In the genomic region with DNA sequence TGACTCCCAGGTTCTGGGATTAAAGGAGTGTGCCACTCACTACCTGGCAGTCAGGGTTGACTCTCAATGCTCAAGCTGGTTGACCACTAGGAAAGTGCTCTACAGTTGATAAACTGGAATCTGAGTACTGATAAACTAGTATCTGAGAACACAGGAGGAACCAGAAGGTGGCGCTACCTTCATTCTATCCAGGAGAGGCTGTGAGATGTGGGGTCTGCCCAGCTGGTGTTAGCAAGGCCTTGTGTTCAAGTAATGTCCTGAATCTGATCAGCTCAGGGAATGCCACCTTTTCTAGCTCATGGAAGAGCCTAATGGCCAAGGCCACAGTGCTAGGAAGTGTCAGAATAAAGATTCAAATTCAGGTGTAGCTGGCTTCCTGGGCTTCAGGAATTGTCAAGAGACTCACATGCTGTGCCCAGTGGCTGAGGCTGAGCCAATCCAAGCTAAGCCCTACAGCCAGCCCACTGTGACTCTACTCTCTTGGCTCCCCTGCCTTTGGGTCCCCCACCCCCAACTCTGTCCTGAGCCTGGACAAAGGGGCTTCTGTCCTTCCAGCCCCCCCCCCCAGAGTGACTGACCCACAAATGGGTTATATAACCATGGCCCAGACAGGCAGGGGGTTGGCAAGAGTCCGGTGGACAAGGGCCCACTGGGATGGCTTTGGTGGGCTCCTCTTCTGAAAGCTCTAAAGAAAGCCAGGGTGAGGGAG, we compare ENCODE assay signal across 9 mouse cellular contexts. TPM values are rescaled to one million over a fixed set of nuclear protein-coding genes. Genes with fewer than 3 reads are reported as not detected.
DNase-seq lines count a peak whose midpoint lies in the region; ATAC-seq and TF ChIP-seq lines count a peak whose summit lies in the region.
"Had no signal": no experiment of that assay in that cellular context is flagged by ENCODE, and none has a peak within 500 bp of the region (broad histone marks: within the 10 kb centered on the region; RNA-seq: fewer than 3 reads in every experiment).

No protein-coding gene starts in this region.

- dilution Hi-C loops in CH12.LX (cut with MboI; ENCODE audit: extremely low pct_ligation_motif_present, extremely low pct_unique_long_range_greater_than_20kb, low sequenced_read_pairs), result no loop called here

- no peaks in the 10 kb centered on the region for H3K9me3 ChIP-seq in hindbrain, embryonic 10.5 days
- H3K9me3 ChIP-seq in hindbrain, embryonic 12.5 days (replicated peaks), result no peaks in the 10 kb centered on the region
- H3K9me3 ChIP-seq in CH12.LX (replicated peaks; ENCODE audit: low read length), result no peaks in the 10 kb centered on the region
- H3K9me3 ChIP-seq in liver, embryonic 13.5 days (replicated peaks), result no peaks in the 10 kb centered on the region

- peak; percentile 64 to 85 for TF ChIP-seq CTCF in CH12.LX (conservative IDR thresholded peaks at IDR 0.05 in 1 of 2, IDR thresholded peaks at IDR 0.05 in 1 of 2; ENCODE audit: low read depth in 2 of 2, low read length in 2 of 2)
- peak; percentile 69 for TF ChIP-seq CTCF in bone marrow macrophage, adult 2 months (IDR thresholded peaks at IDR 0.05; ENCODE audit: low read depth, low read length)
- TF ChIP-seq CTCF in small intestine, adult 2 months (IDR thresholded peaks at IDR 0.05; ENCODE audit: extremely low read depth, insufficient read length, insufficient replicate concordance, low read depth, low read length), result peak; percentile 57; the same call in 1 of the 2 replicates

- H3K27ac ChIP-seq in hindbrain, embryonic 10.5 days, result peak overlapping the region; percentile 12; the same call in 1 of the 2 replicates
- no peak overlapping the region for H3K27ac ChIP-seq in hindbrain, embryonic 12.5 days
- H3K27ac ChIP-seq in CH12.LX (ENCODE audit: insufficient read depth, low read depth), result no peak overlapping the region
- H3K27ac ChIP-seq in bone marrow macrophage, adult 2 months (ENCODE audit: insufficient read depth, low read depth, low read length), result no peak overlapping the region
- H3K27ac ChIP-seq in liver, embryonic 13.5 days, result no peak overlapping the region
- H3K27ac ChIP-seq in small intestine, adult 2 months (ENCODE audit: insufficient read depth, low read depth, low read length), result no peak overlapping the region

- peaks cover 7% of the 10 kb centered on the region; the same call in 1 of the 2 replicates for H3K27me3 ChIP-seq in hindbrain, embryonic 10.5 days (ENCODE audit: insufficient read depth, poor library complexity, severe bottlenecking)
- no peaks in the 10 kb centered on the region; the same call in 1 of the 2 replicates for H3K27me3 ChIP-seq in hindbrain, embryonic 12.5 days
- H3K27me3 ChIP-seq in CH12.LX (replicated peaks), result peaks cover 30% of the 10 kb centered on the region
- peaks cover 23% of the 10 kb centered on the region for H3K27me3 ChIP-seq in liver, embryonic 13.5 days
- H3K27me3 ChIP-seq in small intestine, adult 2 months (ENCODE audit: control insufficient read depth, insufficient read depth, low read length), result no peaks in the 10 kb centered on the region; the same call in 1 of the 2 replicates

- DNase-seq in hindbrain, embryonic 10.5 days (ENCODE audit: low spot score), result peak; percentile 57
- DNase-seq in CH12.LX (ENCODE audit: extremely low read depth), result peak; percentile 66
- peak; percentile 55 for DNase-seq in forelimb bud, embryonic 11.5 days (ENCODE audit: low read depth, low spot score)
- peak; percentile 30 for DNase-seq in liver, embryonic 13.5 days

- H3K36me3 ChIP-seq in hindbrain, embryonic 10.5 days, result peaks cover 40% of the 10 kb centered on the region
- H3K36me3 ChIP-seq in hindbrain, embryonic 12.5 days, result peaks cover 38% of the 10 kb centered on the region
- no peaks in the 10 kb centered on the region for H3K36me3 ChIP-seq in CH12.LX (replicated peaks in 1 of 2; ENCODE audit: control insufficient read depth in 1 of 2, insufficient read depth in 1 of 2, low read length in 1 of 2)
- no peaks in the 10 kb centered on the region for H3K36me3 ChIP-seq in liver, embryonic 13.5 days
- no peaks in the 10 kb centered on the region for H3K36me3 ChIP-seq in small intestine, adult 2 months (ENCODE audit: control insufficient read depth, insufficient read depth, low read length)

- 37% methylated on average over 2 of the region's 2 CpGs for WGBS in hindbrain, embryonic 10.5 days
- 34% methylated on average over 2 of the region's 2 CpGs for WGBS in hindbrain, embryonic 12.5 days
- WGBS in liver, embryonic 13.5 days (ENCODE audit: insufficient replicate concordance), result 42% methylated on average over 2 of the region's 2 CpGs
- WGBS in small intestine, adult 2 months, result 51% methylated on average over 2 of the region's 2 CpGs

- no peak overlapping the region for H3K4me2 ChIP-seq in hindbrain, embryonic 12.5 days (replicated peaks)
- no peak overlapping the region for H3K4me2 ChIP-seq in CH12.LX (ENCODE audit: insufficient read depth, low read depth, poor library complexity, severe bottlenecking)
- no peak overlapping the region for H3K4me2 ChIP-seq in liver, embryonic 13.5 days

- TF ChIP-seq EP300 in CH12.LX (IDR thresholded peaks at IDR 0.05; ENCODE audit: low read length), result no peak

- no peak for ATAC-seq in hindbrain, embryonic 12.5 days (ENCODE audit: low FRiP score)
- ATAC-seq in liver, embryonic 13.5 days (ENCODE audit: low read depth), result no peak
- no peak for ATAC-seq in erythroblast, adult 5-6 weeks (replicated peaks; ENCODE audit: low FRiP score, poor library complexity, severe bottlenecking)

- TF ChIP-seq POLR2A in CH12.LX (IDR thresholded peaks at IDR 0.05; ENCODE audit: low read depth, low read length), result no peak
- TF ChIP-seq POLR2A in bone marrow macrophage, adult 2 months (IDR thresholded peaks at IDR 0.05; ENCODE audit: borderline replicate concordance, low read depth, low read length), result no peak
- TF ChIP-seq POLR2A in small intestine, adult 2 months (IDR thresholded peaks at IDR 0.05; ENCODE audit: low read depth, low read length), result no peak

- no peak overlapping the region; the same call in 1 of the 2 replicates for H3K9ac ChIP-seq in hindbrain, embryonic 12.5 days
- no peak overlapping the region for H3K9ac ChIP-seq in CH12.LX (ENCODE audit: insufficient read depth, low read depth)
- H3K9ac ChIP-seq in liver, embryonic 13.5 days, result no peak overlapping the region

- in situ Hi-C loops in CH12.LX (cut with MboI; ENCODE audit: low pct_ligation_motif_present, low pct_unique_long_range_greater_than_20kb, low sequenced_read_pairs), result no loop called here

- TF ChIP-seq RAD21 in CH12.LX (IDR thresholded peaks at IDR 0.05; ENCODE audit: low read depth, low read length), result peak; percentile 78

- no peak overlapping the region for H3K4me3 ChIP-seq in hindbrain, embryonic 10.5 days
- H3K4me3 ChIP-seq in hindbrain, embryonic 12.5 days, result no peak overlapping the region
- H3K4me3 ChIP-seq in CH12.LX (replicated peaks in 1 of 3; ENCODE audit: low read depth in 2 of 3, low read length in 2 of 3, poor library complexity in 1 of 3), result no peak overlapping the region
- H3K4me3 ChIP-seq in bone marrow macrophage, adult 2 months (ENCODE audit: insufficient read depth, low read length), result no peak overlapping the region
- H3K4me3 ChIP-seq in liver, embryonic 13.5 days (replicated peaks), result no peak overlapping the region
- no peak overlapping the region for H3K4me3 ChIP-seq in small intestine, adult 2 months (ENCODE audit: low read depth, low read length)

- peaks cover 14% of the 10 kb centered on the region for H3K4me1 ChIP-seq in hindbrain, embryonic 10.5 days (replicated peaks)
- peaks cover 11% of the 10 kb centered on the region for H3K4me1 ChIP-seq in hindbrain, embryonic 12.5 days
- no peaks in the 10 kb centered on the region for H3K4me1 ChIP-seq in CH12.LX (ENCODE audit: control insufficient read depth in 1 of 2, insufficient read depth in 2 of 2)
- H3K4me1 ChIP-seq in bone marrow macrophage, adult 2 months (ENCODE audit: control insufficient read depth, insufficient read depth, low read length), result no peaks in the 10 kb centered on the region
- no peaks in the 10 kb centered on the region for H3K4me1 ChIP-seq in liver, embryonic 13.5 days (replicated peaks)
- no peaks in the 10 kb centered on the region for H3K4me1 ChIP-seq in small intestine, adult 2 months (ENCODE audit: control insufficient read depth, insufficient read depth, insufficient read length, low read length)

- no peaks in the 10 kb centered on the region for H3K79me2 ChIP-seq in CH12.LX (replicated peaks; ENCODE audit: control insufficient read depth, extremely low read depth, insufficient read depth, poor library complexity, severe bottlenecking)

RNA-seq across cellular contexts. Expression of a gene that starts 6.4 kb away (rescaled TPM):
- 6.8 and 10.2 TPM in 2 replicates for polyA plus RNA-seq in hindbrain, embryonic 10.5 days (2016; fragmentation: Nextera tagmentation; extraction: Ambion mirVana)
- polyA plus RNA-seq in hindbrain, embryonic 12.5 days (2016; fragmentation: Nextera tagmentation; extraction: Ambion mirVana), result 24.2 and 25.0 TPM in 2 replicates
- total RNA-seq in CH12.LX (2012; rRNA removed) (0.08 and 0.21 TPM in 2 replicates), CH12.LX (2014; rRNA removed) (not detected in 2 replicates)
- polyA plus RNA-seq in CH12.LX (2012; ENCODE audit: insufficient read length, low read depth), result 0.71 and 0.80 TPM in 2 replicates
- polyA plus RNA-seq in bone marrow macrophage, adult 2 months (2012; ENCODE audit: insufficient read depth, insufficient read length, missing spikeins), result 0.34 TPM in 1 of 2 replicates, not detected in the other
- 0.15 and 0.20 TPM in 2 replicates for polyA plus RNA-seq in liver, embryonic 13.5 days (2015; fragmentation: Nextera tagmentation; extraction: Ambion mirVana)
- 0.50 and 0.77 TPM in 2 replicates for polyA plus RNA-seq in small intestine, adult 2 months (2012; rRNA removed)
- total RNA-seq in erythroblast, adult 5-6 weeks (2015; ENCODE audit: low replicate concordance), result not detected in 2 replicates
- not detected in 2 replicates for total RNA-seq in erythroblast, adult 5-6 weeks (2017; ENCODE audit: low replicate concordance)

RNA-seq across cellular contexts. Expression of a gene that starts 15.9 kb away (rescaled TPM):
- polyA plus RNA-seq in hindbrain, embryonic 10.5 days (2016; fragmentation: Nextera tagmentation; extraction: Ambion mirVana), result 35.1 and 36.0 TPM in 2 replicates
- 35.2 and 36.9 TPM in 2 replicates for polyA plus RNA-seq in hindbrain, embryonic 12.5 days (2016; fragmentation: Nextera tagmentation; extraction: Ambion mirVana)
- total RNA-seq in CH12.LX (2012; rRNA removed), result 10.0 and 13.6 TPM in 2 replicates
- 10.9 and 14.0 TPM in 2 replicates for total RNA-seq in CH12.LX (2014; rRNA removed)
- polyA plus RNA-seq in CH12.LX (2012; ENCODE audit: insufficient read length, low read depth), result 21.8 and 24.7 TPM in 2 replicates
- polyA plus RNA-seq in bone marrow macrophage, adult 2 months (2012; ENCODE audit: insufficient read depth, insufficient read length, missing spikeins), result 14.8 and 16.0 TPM in 2 replicates
- 11.7 and 13.8 TPM in 2 replicates for polyA plus RNA-seq in liver, embryonic 13.5 days (2015; fragmentation: Nextera tagmentation; extraction: Ambion mirVana)
- 16.9 and 33.7 TPM in 2 replicates for polyA plus RNA-seq in small intestine, adult 2 months (2012; rRNA removed)
- 5.9 and 15.8 TPM in 2 replicates for total RNA-seq in erythroblast, adult 5-6 weeks (2015; ENCODE audit: low replicate concordance)
- 5.5 and 8.2 TPM in 2 replicates for total RNA-seq in erythroblast, adult 5-6 weeks (2017; ENCODE audit: low replicate concordance)

RNA-seq across cellular contexts. Expression of a gene that starts 21.1 kb away (rescaled TPM):
- polyA plus RNA-seq in hindbrain, embryonic 10.5 days (2016; fragmentation: Nextera tagmentation; extraction: Ambion mirVana), result 0.61 and 2.5 TPM in 2 replicates
- 1.2 TPM in 1 of 2 replicates, not detected in the other for polyA plus RNA-seq in hindbrain, embryonic 12.5 days (2016; fragmentation: Nextera tagmentation; extraction: Ambion mirVana)
- total RNA-seq in CH12.LX (2012; rRNA removed), result 0.98 and 1.1 TPM in 2 replicates
- total RNA-seq in CH12.LX (2014; rRNA removed), result not detected in 2 replicates
- polyA plus RNA-seq in CH12.LX (2012; ENCODE audit: insufficient read length, low read depth), result 0.61 TPM in 1 of 2 replicates, not detected in the other
- polyA plus RNA-seq in bone marrow macrophage, adult 2 months (2012; ENCODE audit: insufficient read depth, insufficient read length, missing spikeins), result not detected in 2 replicates
- 0.13 TPM in 1 of 2 replicates, not detected in the other for polyA plus RNA-seq in liver, embryonic 13.5 days (2015; fragmentation: Nextera tagmentation; extraction: Ambion mirVana)
- 0.77 and 2.3 TPM in 2 replicates for polyA plus RNA-seq in small intestine, adult 2 months (2012; rRNA removed)
- 1.7 TPM in 1 of 2 replicates, not detected in the other for total RNA-seq in erythroblast, adult 5-6 weeks (2015; ENCODE audit: low replicate concordance)
- 1.1 TPM in 1 of 2 replicates, not detected in the other for total RNA-seq in erythroblast, adult 5-6 weeks (2017; ENCODE audit: low replicate concordance)
- polyA plus RNA-seq: lung, embryonic 16.5 days had no signal

RNA-seq across cellular contexts. Expression of a gene that starts 24.6 kb away (rescaled TPM):
- 80.9 and 81.8 TPM in 2 replicates for polyA plus RNA-seq in hindbrain, embryonic 10.5 days (2016; fragmentation: Nextera tagmentation; extraction: Ambion mirVana)
- 52.5 and 57.3 TPM in 2 replicates for polyA plus RNA-seq in hindbrain, embryonic 12.5 days (2016; fragmentation: Nextera tagmentation; extraction: Ambion mirVana)
- total RNA-seq in CH12.LX (2012; rRNA removed) (14.2 and 17.3 TPM in 2 replicates), CH12.LX (2014; rRNA removed) (31.1 and 41.8 TPM in 2 replicates)
- 41.1 and 41.6 TPM in 2 replicates for polyA plus RNA-seq in CH12.LX (2012; ENCODE audit: insufficient read length, low read depth)
- 21.4 and 24.2 TPM in 2 replicates for polyA plus RNA-seq in bone marrow macrophage, adult 2 months (2012; ENCODE audit: insufficient read depth, insufficient read length, missing spikeins)
- polyA plus RNA-seq in liver, embryonic 13.5 days (2015; fragmentation: Nextera tagmentation; extraction: Ambion mirVana), result 84.0 and 86.7 TPM in 2 replicates
- polyA plus RNA-seq in small intestine, adult 2 months (2012; rRNA removed), result 130 and 178 TPM in 2 replicates
- total RNA-seq in erythroblast, adult 5-6 weeks (2015; ENCODE audit: low replicate concordance), result 14.2 and 20.2 TPM in 2 replicates
- total RNA-seq in erythroblast, adult 5-6 weeks (2017; ENCODE audit: low replicate concordance), result 6.1 and 8.1 TPM in 2 replicates

RNA-seq across cellular contexts. Expression of a gene that starts 24.7 kb away (rescaled TPM):
- polyA plus RNA-seq in hindbrain, embryonic 10.5 days (2016; fragmentation: Nextera tagmentation; extraction: Ambion mirVana), result 37.8 and 40.1 TPM in 2 replicates
- 35.3 and 39.4 TPM in 2 replicates for polyA plus RNA-seq in hindbrain, embryonic 12.5 days (2016; fragmentation: Nextera tagmentation; extraction: Ambion mirVana)
- total RNA-seq in CH12.LX (2012; rRNA removed) (21.5 and 22.7 TPM in 2 replicates), CH12.LX (2014; rRNA removed) (10.0 and 10.2 TPM in 2 replicates)
- polyA plus RNA-seq in CH12.LX (2012; ENCODE audit: insufficient read length, low read depth), result 16.2 and 17.4 TPM in 2 replicates
- 21.7 and 25.0 TPM in 2 replicates for polyA plus RNA-seq in bone marrow macrophage, adult 2 months (2012; ENCODE audit: insufficient read depth, insufficient read length, missing spikeins)
- 11.7 and 13.0 TPM in 2 replicates for polyA plus RNA-seq in liver, embryonic 13.5 days (2015; fragmentation: Nextera tagmentation; extraction: Ambion mirVana)
- 52.9 and 74.5 TPM in 2 replicates for polyA plus RNA-seq in small intestine, adult 2 months (2012; rRNA removed)
- total RNA-seq in erythroblast, adult 5-6 weeks (2015; ENCODE audit: low replicate concordance), result 15.0 and 20.9 TPM in 2 replicates
- 13.4 and 14.1 TPM in 2 replicates for total RNA-seq in erythroblast, adult 5-6 weeks (2017; ENCODE audit: low replicate concordance)
